In the genomic region with DNA sequence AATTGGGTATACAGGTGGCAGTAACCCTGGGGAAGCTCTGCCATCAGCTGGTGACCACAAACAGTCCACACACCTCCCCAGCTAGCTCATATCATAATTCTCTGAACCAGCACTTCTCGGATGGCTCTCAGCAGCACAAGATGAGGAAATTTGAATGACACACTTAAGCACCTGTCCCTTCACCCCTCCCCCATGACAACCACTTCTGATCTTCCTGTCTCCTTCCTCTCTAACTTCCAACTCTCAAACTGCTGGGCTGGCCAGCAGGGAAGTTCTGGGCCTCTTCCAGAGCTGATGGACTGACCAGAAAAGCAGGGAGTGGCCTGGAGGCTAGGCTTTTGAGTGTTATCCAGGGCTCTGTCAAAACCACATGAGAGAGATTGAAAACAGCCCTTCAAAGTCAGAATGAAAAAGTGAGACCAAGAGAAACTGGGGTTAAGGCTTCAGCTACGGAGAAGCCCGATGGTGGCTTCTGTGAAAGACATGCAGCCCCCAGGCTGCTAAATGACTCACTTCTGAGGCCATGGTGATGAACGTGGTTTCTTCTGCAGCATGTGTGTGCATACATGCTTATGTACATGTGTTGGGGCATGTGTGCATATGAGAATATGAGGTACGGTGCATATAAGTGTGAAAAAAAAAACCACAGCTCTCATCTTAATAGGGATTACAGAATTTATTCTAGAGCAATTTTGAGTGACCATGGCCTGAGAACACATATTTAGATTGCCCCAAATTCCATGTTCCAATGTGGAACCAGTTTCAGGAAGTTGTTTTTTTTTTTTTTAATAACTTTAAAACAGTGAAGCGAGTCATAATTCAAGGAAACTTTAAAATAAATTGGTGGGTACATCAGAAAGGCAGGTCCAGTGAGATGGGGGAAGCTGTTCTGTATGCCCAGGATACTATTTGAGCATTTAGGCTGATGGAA, we compare ENCODE assay signal across 1 mouse cellular context.
A peak's percentile ranks its signal among the peaks of the same experiment; 100 is the strongest.
TF ChIP-seq lines count a peak whose summit lies in the region.

No protein-coding gene starts in this region.

TF ChIP-seq in CH12.LX, 34 proteins besides CTCF, POLR2A, EP300 and RAD21 (continued from another document):
- TF ChIP-seq GABPA (IDR thresholded peaks at IDR 0.05; ENCODE audit: insufficient replicate concordance, low read depth, low read length) (no peak), MEF2A (IDR thresholded peaks at IDR 0.05; ENCODE audit: borderline replicate concordance, low read depth, low read length) (peak; percentile 81), ZC3H11A (IDR thresholded peaks at IDR 0.05; ENCODE audit: low read depth, low read length) (no peak), BHLHE40 (IDR thresholded peaks at IDR 0.05; ENCODE audit: low read depth, low read length) (peak; percentile 80), HCFC1 (IDR thresholded peaks at IDR 0.05; ENCODE audit: low read depth, low read length) (peak; percentile 46; the same call in 1 of the 2 replicates), E2F4 (IDR thresholded peaks at IDR 0.05; ENCODE audit: insufficient replicate concordance, low read depth, low read length) (0 out of 2 replicates have a peak, but pooled peaks have one; percentile 61)
